Mouse (Mus musculus) lung, postnatal 0 days (tissue): ENCODE results near the gene Gm28230.

Source experiments
- CTCF ChIP-seq: IDR thresholded peaks from 2 replicates; pipeline ENCODE4 v1.5.1; 2016; ENCODE audit warnings: antibody characterized with exemption, mild to moderate bottlenecking
- EP300 ChIP-seq: IDR thresholded peaks from 2 replicates; pipeline ENCODE4 v1.6.1; 2016; ENCODE audit warnings: antibody characterized with exemption, mild to moderate bottlenecking, control low read depth

DNA sequence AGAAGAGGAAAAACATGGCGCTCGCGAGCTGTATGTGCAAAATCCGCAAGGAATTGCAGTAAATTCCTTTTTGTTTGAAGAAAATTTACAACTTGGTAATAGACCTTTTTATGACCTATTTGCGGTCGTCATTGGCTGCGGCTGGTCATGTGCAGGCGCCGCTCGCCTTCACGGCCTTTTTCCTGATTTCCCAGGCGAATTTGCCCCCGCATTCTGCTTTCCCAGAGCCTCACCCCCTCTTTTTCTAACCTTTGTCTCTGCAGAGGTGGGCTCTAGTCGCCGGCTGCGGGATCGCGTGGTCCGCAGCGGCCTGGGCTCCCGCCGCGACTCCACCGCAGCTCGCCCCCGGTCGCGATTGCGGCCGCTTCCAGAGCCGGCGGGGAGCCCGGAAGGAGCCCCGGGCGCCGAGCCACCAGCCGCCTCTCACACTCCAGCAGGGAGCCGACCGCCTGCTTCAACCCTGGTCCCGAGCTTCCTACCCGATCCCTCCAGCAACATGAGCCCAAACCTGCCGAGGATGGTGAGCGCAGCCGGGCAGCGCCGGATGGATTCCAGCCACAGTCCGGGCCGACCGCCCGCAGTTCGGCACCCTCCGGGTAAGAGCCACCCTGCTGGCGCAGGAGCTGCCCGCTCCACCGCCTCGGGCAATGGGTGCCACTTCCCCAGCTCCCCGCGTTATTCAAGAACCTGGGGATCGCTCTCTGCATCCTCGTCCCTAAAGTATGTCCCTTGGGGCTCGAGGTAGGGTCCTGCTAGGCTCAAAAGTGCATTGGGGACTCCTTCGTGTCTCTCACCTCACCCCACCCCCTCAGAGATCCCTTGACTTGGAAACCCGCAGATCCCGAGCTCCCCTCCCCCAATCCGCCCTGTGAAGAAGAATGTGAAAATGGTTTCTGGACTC lies 14.6 kb upstream of the Gm28230 start, which contains the start of the genes Hoxd3 and Hoxd4:
- TF ChIP-seq CTCF, result no peak
- TF ChIP-seq EP300, result no peak
